Mouse (Mus musculus) inflammation-experienced regulatory T-cells (primary cell): ENCODE data around the gene Gm20931. TPM values are rescaled to one million over a fixed set of nuclear protein-coding genes. Genes with fewer than 3 reads are reported as not detected.

Source experiments
- polyA plus RNA-seq, 2 experiments: library from polyadenylated mRNA; unstranded; fragments of 100-300 nt; shearing (Covaris generic); gene quantifications; one replicate each; pipeline ENCODE4 v1.2.1; 2017

Gm20931 gene
- not detected for polyA plus RNA-seq

GRCm38 (mm10) chrY:55213420-55213819 is at the start of gene Gm20931:
Gm20931 (plus strand) TSS chrY:55213720.

